In the genomic region with DNA sequence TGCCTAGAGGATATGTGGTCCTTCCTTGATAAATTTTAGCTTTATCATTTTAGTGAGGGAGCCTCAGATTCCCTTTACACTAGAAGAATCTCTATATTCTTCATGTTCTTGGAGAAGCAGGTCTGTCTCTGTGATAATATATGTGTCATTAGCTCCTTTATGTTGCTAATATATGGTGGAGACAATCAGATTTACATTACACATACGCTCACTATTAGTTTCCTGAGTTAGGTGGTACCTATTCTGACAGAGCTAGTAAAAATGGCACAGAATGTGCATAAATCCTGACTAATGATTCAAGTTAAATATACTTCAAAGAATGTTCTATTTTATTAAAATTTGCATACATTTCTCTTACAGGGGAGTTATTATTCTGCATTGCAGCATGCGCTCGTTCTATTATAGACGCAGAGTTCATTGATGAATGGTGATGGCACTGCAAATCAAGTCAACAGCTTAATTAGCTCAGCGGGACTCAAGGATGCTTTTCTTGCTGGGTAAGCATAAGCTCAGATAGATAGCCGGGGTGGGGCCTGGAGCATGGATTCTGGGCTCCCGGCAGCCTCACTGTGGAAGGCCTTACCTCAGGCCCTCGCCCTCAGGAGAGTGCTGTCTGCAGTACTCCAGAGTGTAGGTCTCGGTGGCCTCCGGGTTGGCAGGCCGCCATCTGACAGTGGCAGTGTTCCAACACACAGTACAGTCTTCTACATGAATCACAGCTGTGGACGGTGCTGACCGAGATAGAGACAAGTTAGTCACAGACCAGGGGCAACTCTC, we compare ENCODE assay signal across 8 mouse cellular contexts.
DNase-seq lines count a peak whose midpoint lies in the region; ATAC-seq and TF ChIP-seq lines count a peak whose summit lies in the region.

No protein-coding gene starts in this region.

- no peak overlapping the region for H3K4me3 ChIP-seq in midbrain, postnatal 0 days (ENCODE audit: low read depth, low read length)
- no peak overlapping the region for H3K4me3 ChIP-seq in limb, embryonic 10.5 days

- no peak overlapping the region for H3K4me2 ChIP-seq in midbrain, postnatal 0 days (ENCODE audit: low read depth, low read length, poor library complexity, severe bottlenecking)

- peak; percentile 23 to 31 for DNase-seq in layer of hippocampus, postnatal 14 days (ENCODE audit: low spot score in 2 of 2)
- no peak for DNase-seq in layer of hippocampus, adult 9-10 months (ENCODE audit: low spot score)
- peak; percentile 72 for DNase-seq in brain, adult 2 months (ENCODE audit: low read depth, low spot score)
- peak; percentile 73 for DNase-seq in gastrocnemius, postnatal 10 days
- peak; percentile 76 for DNase-seq in kidney, postnatal 14 days
- peak; percentile 50 for DNase-seq in midbrain, postnatal 0 days (ENCODE audit: low spot score)
- DNase-seq in limb, embryonic 10.5 days (ENCODE audit: low spot score), result no peak
- no peak for DNase-seq in natural killer cell, adult 2 months (ENCODE audit: low spot score in 2 of 2)

- WGBS in midbrain, postnatal 0 days, result 67% methylated on average over 13 of the region's 13 CpGs
- WGBS in limb, embryonic 10.5 days, result 91% methylated on average over 13 of the region's 13 CpGs

- H3K36me3 ChIP-seq in midbrain, postnatal 0 days (ENCODE audit: insufficient read depth, low read length), result no peaks in the 10 kb centered on the region
- H3K36me3 ChIP-seq in limb, embryonic 10.5 days, result no peaks in the 10 kb centered on the region

- no peaks in the 10 kb centered on the region for H3K9me3 ChIP-seq in midbrain, postnatal 0 days (ENCODE audit: low read length)
- H3K9me3 ChIP-seq in limb, embryonic 10.5 days (replicated peaks), result no peaks in the 10 kb centered on the region

- TF ChIP-seq CTCF in midbrain, postnatal 0 days (IDR thresholded peaks at IDR 0.05), result no peak

- no peak for ATAC-seq in midbrain, postnatal 0 days (ENCODE audit: low FRiP score)

- no peaks in the 10 kb centered on the region for H3K4me1 ChIP-seq in midbrain, postnatal 0 days (ENCODE audit: insufficient read depth, low read length)
- H3K4me1 ChIP-seq in limb, embryonic 10.5 days, result no peaks in the 10 kb centered on the region

- H3K9ac ChIP-seq in midbrain, postnatal 0 days (replicated peaks; ENCODE audit: low read length, poor library complexity, severe bottlenecking), result no peak overlapping the region

- H3K27me3 ChIP-seq in midbrain, postnatal 0 days (ENCODE audit: insufficient read depth, low read length), result no peaks in the 10 kb centered on the region
- H3K27me3 ChIP-seq in limb, embryonic 10.5 days (ENCODE audit: low read depth, poor library complexity, severe bottlenecking), result no peaks in the 10 kb centered on the region

- H3K27ac ChIP-seq in midbrain, postnatal 0 days (ENCODE audit: low read depth, low read length), result no peak overlapping the region
- no peak overlapping the region for H3K27ac ChIP-seq in limb, embryonic 10.5 days

Comparison
In these comparisons a context has a peak if more than half of its experiments do, and no peak if none do; other contexts are left out.
1. DNase-seq: peak in layer of hippocampus, postnatal 14 days (2 of 2), brain, adult 2 months (single experiment), gastrocnemius, postnatal 10 days (single experiment), kidney, postnatal 14 days (single experiment) and midbrain, postnatal 0 days (single experiment); none in layer of hippocampus, adult 9-10 months (single experiment), limb, embryonic 10.5 days (single experiment) and natural killer cell, adult 2 months (0 of 2).